18 mouse cellular contexts compared by ENCODE assay signal in the genomic region with DNA sequence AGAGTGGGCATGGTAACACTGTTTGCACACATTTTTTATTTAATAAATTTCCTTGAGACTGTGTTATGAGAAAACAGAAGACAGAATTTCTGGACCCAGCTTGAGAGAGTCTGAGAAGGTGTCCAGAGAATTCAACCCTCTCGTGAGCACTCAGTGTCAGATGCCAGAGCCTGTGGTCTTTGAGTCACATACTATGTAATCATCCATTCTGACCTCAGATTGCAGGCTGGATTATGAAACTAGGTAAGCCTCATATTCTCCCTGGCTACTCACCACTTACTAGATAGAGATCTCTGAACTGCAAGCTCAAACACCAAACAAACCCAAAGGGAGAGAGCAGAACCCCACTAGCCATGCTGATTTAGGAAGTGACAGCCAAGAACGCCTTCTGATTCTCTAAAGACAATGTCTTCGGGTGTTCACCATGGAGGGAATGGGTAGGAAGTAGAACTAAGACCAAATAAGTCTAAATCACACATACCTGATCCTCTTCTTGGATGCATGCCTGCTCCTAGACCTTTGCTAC. TPM values are rescaled to one million over a fixed set of nuclear protein-coding genes. Genes with fewer than 3 reads are reported as not detected.
DNase-seq lines count a peak whose midpoint lies in the region.
"Had no signal": no experiment of that assay in that cellular context is flagged by ENCODE, and none has a peak within 500 bp of the region (broad histone marks: within the 10 kb centered on the region; RNA-seq: fewer than 3 reads in every experiment).

No protein-coding gene starts in this region.

- intact Hi-C loops in heart, postnatal 25 days (cut with DNase I): no loop called here
- intact Hi-C loops in left cerebral cortex, postnatal 25 days (cut with DNase I): no loop called here

- DNase-seq in heart, adult 11 months: peak; percentile 70
- DNase-seq in heart, postnatal 25 days (ENCODE audit: low spot score): no peak
- peak; percentile 6 for DNase-seq in NIH3T3 (ENCODE audit: low read depth)
- DNase-seq in gonadal fat pad, adult 2 months (ENCODE audit: low read depth): peak; percentile 77
- no peak for DNase-seq in layer of hippocampus, adult 8-10 months (ENCODE audit: low spot score in 2 of 2)
- DNase-seq in left cerebral cortex, postnatal 25 days (ENCODE audit: low spot score in 2 of 2): no peak
- DNase-seq: adrenal gland, adult 8-10 months; adrenal gland, postnatal 25 days; cerebellum, adult 18-20 months; cerebellum, adult 9-10 months; cerebellum, postnatal 14 days; gastrocnemius, postnatal 14 days; heart, adult 2 months; heart, postnatal 14 days; kidney, adult 2 months had no signal

RNA-seq across cellular contexts. Expression of a gene that starts 28.7 kb away (rescaled TPM):
- not detected for total RNA-seq in heart, postnatal 25 days (2021)
- polyA plus RNA-seq in gonadal fat pad, adult 2 months (2012; rRNA removed): 82.3 and 89.4 TPM in 2 replicates
- not detected for total RNA-seq in layer of hippocampus, adult 8-10 months (2022)
- total RNA-seq in left cerebral cortex, postnatal 25 days (2021): under 1 TPM; 0.18 to 0.23 TPM
- total RNA-seq: gastrocnemius, postnatal 14 days; heart, adult 2 months had no signal
- polyA plus RNA-seq: forebrain, embryonic 10.5 days; heart, embryonic 10.5 days; hindbrain, embryonic 12.5 days had no signal

Comparison
In these comparisons a context has a peak if more than half of its experiments do, and no peak if none do; other contexts are left out.
1. DNase-seq: peak in heart, adult 11 months (single experiment), NIH3T3 (single experiment) and gonadal fat pad, adult 2 months (single experiment); none in heart, postnatal 25 days (single experiment), layer of hippocampus, adult 8-10 months (0 of 2) and left cerebral cortex, postnatal 25 days (0 of 2).